Mouse (Mus musculus) liver, postnatal 0 days (tissue): ENCODE data around the gene Mrto4.

ENCODE experiments used
- CTCF ChIP-seq: sonication (generic); IDR thresholded peaks from 2 replicates; pipeline ENCODE4 v1.5.1; 2016; ENCODE audit warnings: antibody characterized with exemption, low read depth
- EP300 ChIP-seq: IDR thresholded peaks from 2 replicates; pipeline ENCODE4 v1.6.1; 2016; ENCODE audit warnings: antibody characterized with exemption, low read depth, mild to moderate bottlenecking

- TF ChIP-seq CTCF (no peak), EP300 (no peak)
These were observed 48.1 kb upstream of the Mrto4 start for GRCm38 (mm10) chr4:139400487-139400886.
